Comparison of ENCODE assay signal across 16 mouse cellular contexts in the genomic region with DNA sequence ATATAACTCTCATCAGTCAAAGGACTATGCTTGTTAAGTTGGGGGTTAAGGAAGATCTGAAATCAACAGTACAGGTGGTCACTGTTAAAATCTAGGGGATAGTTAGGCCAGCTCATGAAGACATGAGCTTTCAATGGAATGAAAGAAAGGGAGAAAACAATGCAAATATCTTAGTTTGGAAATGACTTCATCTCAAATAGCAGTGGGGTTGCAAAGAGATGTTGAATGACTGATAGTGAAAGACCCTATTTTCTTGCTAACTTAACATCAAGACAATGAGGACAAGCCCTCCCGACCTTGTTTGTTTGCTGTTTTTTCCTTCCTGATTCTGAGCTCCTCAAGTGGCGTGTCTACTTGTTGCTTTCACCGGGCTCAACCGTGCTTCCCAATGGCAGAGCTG.
"Had no signal": no experiment of that assay in that cellular context is flagged by ENCODE, and none has a peak within 500 bp of the region (broad histone marks: within the 10 kb centered on the region; RNA-seq: fewer than 3 reads in every experiment).

No protein-coding gene starts in this region.

- H3K4me2 ChIP-seq: neural tube, embryonic 13.5 days; neural tube, embryonic 15.5 days; stomach, embryonic 15.5 days had no signal

- H3K27me3 ChIP-seq: neural tube, embryonic 13.5 days; neural tube, embryonic 15.5 days; stomach, embryonic 15.5 days had no signal

- H3K4me1 ChIP-seq: stomach, embryonic 15.5 days had no signal

- H3K27ac ChIP-seq: neural tube, embryonic 13.5 days; neural tube, embryonic 15.5 days; stomach, embryonic 15.5 days; stomach, postnatal 0 days had no signal

- H3K36me3 ChIP-seq: neural tube, embryonic 13.5 days; neural tube, embryonic 15.5 days; stomach, embryonic 15.5 days had no signal

- H3K4me3 ChIP-seq: neural tube, embryonic 13.5 days; neural tube, embryonic 15.5 days; stomach, embryonic 15.5 days had no signal

- DNase-seq: retina, postnatal 1 day; right cerebral cortex, adult 18-20 months; right cerebral cortex, postnatal 14 days; right cerebral cortex, postnatal 25 days; right cerebral cortex, postnatal 4 days; spleen, adult 18-20 months; thymus, adult 18-20 months; thymus, adult 2 months; thymus, postnatal 14 days; thymus, postnatal 25 days; thymus, postnatal 36 days; thymus, postnatal 4 days had no signal

- H3K9ac ChIP-seq: neural tube, embryonic 13.5 days; neural tube, embryonic 15.5 days; stomach, embryonic 15.5 days had no signal

- H3K9me3 ChIP-seq: neural tube, embryonic 13.5 days; neural tube, embryonic 15.5 days; stomach, embryonic 15.5 days had no signal
